Mouse (Mus musculus): Measurements from ENCODE around the gene Pcgf2.

DNA sequence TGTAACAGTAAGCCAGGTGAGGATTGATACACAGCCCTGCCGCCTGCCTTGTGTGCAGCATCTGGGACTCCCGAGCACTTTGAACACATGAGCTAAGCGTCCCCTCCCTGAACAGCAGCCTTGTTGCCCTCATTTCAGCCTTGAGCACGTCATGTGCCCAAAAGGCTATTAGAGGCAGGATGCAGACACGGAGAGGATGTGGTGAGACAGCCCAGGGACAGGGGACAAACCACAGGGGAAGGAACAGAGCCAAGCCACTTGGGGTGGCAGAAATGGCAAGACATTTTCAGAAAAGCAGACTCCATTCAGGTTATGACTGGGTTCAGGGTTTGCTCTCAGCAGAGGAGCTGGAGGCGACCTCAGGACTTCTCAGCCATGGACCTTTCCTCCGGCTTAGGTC is 28.0 kb upstream of the Pcgf2 start:
- TF ChIP-seq CTCF (IDR thresholded peaks at IDR 0.05) (no peak), EP300 (IDR thresholded peaks at IDR 0.05) (no peak)
